Mouse (Mus musculus) hindbrain, embryonic 12.5 days (tissue): ENCODE results near the gene Sirt7. TPM values are rescaled to one million over a fixed set of nuclear protein-coding genes. Genes with fewer than 3 reads are reported as not detected.
A peak's percentile ranks its signal among the peaks of the same experiment; 100 is the strongest.

ENCODE experiments used
- ATAC-seq: fragments of 200-750 bp; cut with Nextera tagmentation; 2 replicates; pipeline ENCODE4 v1.8.0; 2017; ENCODE audit warnings: moderate TSS enrichment; ENCODE audit not compliant: low FRiP score
- H3K27ac ChIP-seq: fragments of 300-500 bp; sonication (generic); 2 replicates; pipeline ENCODE4 v1.5.1; 2016; ENCODE audit warnings: mild to moderate bottlenecking
- H3K27me3 ChIP-seq: fragments of 300-500 bp; sonication (generic); 2 replicates; pipeline ENCODE4 v1.6.1; 2016; ENCODE audit warnings: mild to moderate bottlenecking
- H3K36me3 ChIP-seq: fragments of 300-500 bp; sonication (generic); 2 replicates; pipeline ENCODE4 v1.6.1; 2016; ENCODE audit warnings: mild to moderate bottlenecking
- H3K4me1 ChIP-seq: fragments of 300-500 bp; sonication (generic); 2 replicates; pipeline ENCODE4 v1.6.1; 2016
- H3K4me2 ChIP-seq: fragments of 300-500 bp; sonication (generic); replicated peaks from 2 replicates; pipeline ENCODE4 v1.6.1; 2016; ENCODE audit warnings: mild to moderate bottlenecking
- H3K4me3 ChIP-seq: fragments of 300-500 bp; sonication (generic); 2 replicates; pipeline ENCODE4 v1.5.1; 2016; ENCODE audit warnings: mild to moderate bottlenecking
- H3K9ac ChIP-seq: fragments of 300-500 bp; sonication (generic); 2 replicates; pipeline ENCODE4 v1.6.1; 2016; ENCODE audit warnings: mild to moderate bottlenecking, moderate library complexity
- H3K9me3 ChIP-seq: fragments of 300-500 bp; sonication (generic); replicated peaks from 2 replicates; pipeline ENCODE4 v1.6.1; 2016; ENCODE audit warnings: mild to moderate bottlenecking
- WGBS: fragments of 180-500 bp; shearing (Covaris S2); methylation state at CpG from one replicate; pipeline ENCODE4 v1.1.7; 2016; 5-methylcytosine and 5-hydroxymethylcytosine counted together
- microRNA-seq: library from miRNA; unstranded; fragments of <30 nt; microRNA quantifications from one replicate; pipeline ENCODE4, GENCODE M21; 2017
- polyA plus RNA-seq: library from polyadenylated mRNA; unstranded; fragments of >200 nt; fragmentation: Nextera tagmentation; extraction: Ambion mirVana; gene quantifications from 2 replicates; pipeline ENCODE4 v1.2.1, GENCODE M21; 2016

Sirt7 gene
- polyA plus RNA-seq, 1 experiment from 2014 or later: 43.9 TPM

DNA sequence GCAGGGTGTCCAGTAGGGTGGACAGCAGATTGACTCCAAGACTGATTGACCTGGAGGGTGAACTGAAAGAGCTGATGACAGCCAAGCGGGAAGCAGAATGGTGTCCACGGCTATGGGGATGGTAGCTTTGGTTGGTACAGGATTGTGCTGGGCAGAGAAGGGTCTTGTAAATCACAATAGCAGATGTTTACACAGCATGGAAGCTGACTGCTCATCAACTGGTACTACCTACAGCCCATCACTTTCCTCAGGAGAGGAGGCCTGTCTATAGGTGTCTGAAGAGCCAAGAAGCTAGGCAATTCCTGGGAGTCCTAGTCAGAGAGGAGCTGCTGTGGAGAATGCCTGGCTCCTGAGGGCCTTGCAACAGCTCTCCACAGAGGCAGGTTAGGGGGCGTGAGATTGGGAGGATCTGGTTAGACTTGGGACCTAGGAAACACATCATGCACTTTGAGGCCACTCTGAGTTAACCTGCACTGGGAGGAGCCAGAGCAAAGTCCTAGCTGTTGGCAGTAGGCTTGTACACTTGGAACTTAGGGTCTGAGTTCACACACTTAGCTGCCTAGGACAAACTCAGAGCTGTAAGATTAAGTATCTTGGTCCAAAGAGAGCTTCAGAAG, 48.6 kb downstream of the Sirt7 start:
- Histone ChIP-seq H3K27ac (no peak overlapping the region; the same call in 1 of the 2 replicates), H3K4me3 (no peak overlapping the region), H3K9me3 (no peaks in the 10 kb centered on the region), H3K36me3 (peaks cover 27% of the 10 kb centered on the region), H3K4me1 (peaks cover 34% of the 10 kb centered on the region), H3K9ac (no peak overlapping the region), H3K4me2 (no peak overlapping the region), H3K27me3 (no peaks in the 10 kb centered on the region)
- ATAC-seq: no peak
- WGBS: 94% methylated on average over 3 of the region's 3 CpGs

DNA sequence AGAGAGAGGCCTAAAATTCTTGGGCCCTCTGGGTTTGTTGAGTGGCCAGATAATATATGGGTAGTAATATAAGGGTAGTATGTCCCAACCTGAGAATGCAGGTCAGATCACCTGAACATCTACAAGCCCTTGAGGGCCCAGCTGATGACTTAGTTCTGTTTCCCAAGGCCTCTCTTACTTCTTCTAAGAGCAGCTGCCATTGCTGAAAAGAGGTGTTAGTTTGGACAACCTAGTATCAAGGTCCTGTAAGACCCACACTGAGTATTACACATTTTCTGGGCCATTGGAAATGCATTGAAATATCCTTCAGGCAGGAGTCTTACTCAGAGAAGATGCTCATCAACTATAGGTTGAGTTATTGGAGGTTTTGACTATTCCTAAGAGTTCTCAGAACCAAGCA, 49.1 kb downstream of the Sirt7 start:
- Histone ChIP-seq H3K36me3 (peaks cover 32% of the 10 kb centered on the region), H3K4me2 (no peak overlapping the region), H3K27me3 (no peaks in the 10 kb centered on the region), H3K9me3 (no peaks in the 10 kb centered on the region), H3K9ac (no peak overlapping the region), H3K4me3 (no peak overlapping the region), H3K27ac (no peak overlapping the region), H3K4me1 (peaks cover 38% of the 10 kb centered on the region)
- no peak for ATAC-seq

DNA sequence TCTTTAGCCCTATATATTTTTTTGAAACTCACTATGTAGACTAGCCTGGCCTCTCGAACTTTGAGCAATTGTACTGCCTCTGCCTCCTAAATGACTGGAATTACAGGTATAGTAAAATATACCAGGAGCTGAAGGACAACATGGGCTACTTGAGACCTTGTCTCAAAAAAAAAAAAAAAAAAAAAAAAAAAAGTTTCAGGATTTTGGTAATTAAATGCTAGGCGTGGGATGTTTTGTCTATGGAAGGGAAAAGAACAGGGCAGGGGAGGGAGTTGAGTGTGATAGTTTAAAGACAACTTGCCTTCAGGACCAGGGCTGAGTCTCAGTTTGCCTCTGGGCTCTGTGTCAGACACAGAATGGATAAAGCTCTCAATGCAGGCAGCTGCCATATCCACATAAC, 50.0 kb downstream of the Sirt7 start:
- no peak for ATAC-seq
- WGBS: 89% methylated on average over 2 of the region's 2 CpGs
- no peak overlapping the region for H3K9ac ChIP-seq
- no peak overlapping the region for H3K4me3 ChIP-seq
- H3K27ac ChIP-seq: no peak overlapping the region
- H3K9me3 ChIP-seq: no peaks in the 10 kb centered on the region
- H3K4me2 ChIP-seq: peak overlapping the region; percentile 86; the same call in 1 of the 2 replicates
- H3K36me3 ChIP-seq: peaks cover 41% of the 10 kb centered on the region
- peaks cover 33% of the 10 kb centered on the region for H3K4me1 ChIP-seq
- no peaks in the 10 kb centered on the region for H3K27me3 ChIP-seq

DNA sequence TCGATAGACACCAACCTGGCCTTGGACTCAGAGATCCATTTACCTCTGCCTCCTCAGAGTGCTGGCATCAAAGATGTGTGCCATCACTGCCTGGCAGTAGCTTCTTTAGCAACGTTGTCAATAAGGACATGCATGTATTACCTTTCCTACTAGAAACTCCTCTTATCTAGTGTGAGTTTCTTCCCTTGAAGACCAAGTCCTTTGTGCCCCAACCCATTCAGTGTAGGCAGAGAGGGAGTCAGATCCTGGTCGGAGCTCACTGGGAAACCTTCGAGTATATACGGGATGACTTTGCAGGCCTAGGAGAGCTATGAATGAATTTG, 50.8 kb downstream of the Sirt7 start:
- no peaks in the 10 kb centered on the region for H3K9me3 ChIP-seq
- peak overlapping the region; percentile 85 for H3K9ac ChIP-seq
- ATAC-seq: no peak
- H3K36me3 ChIP-seq: peaks cover 42% of the 10 kb centered on the region
- no peaks in the 10 kb centered on the region for H3K27me3 ChIP-seq
- WGBS: 53% methylated on average over 5 of the region's 5 CpGs
- peak overlapping the region; percentile 86 for H3K4me2 ChIP-seq
- H3K27ac ChIP-seq: no peak overlapping the region
- H3K4me1 ChIP-seq: peaks cover 25% of the 10 kb centered on the region
- peak overlapping the region; percentile 69 for H3K4me3 ChIP-seq

DNA sequence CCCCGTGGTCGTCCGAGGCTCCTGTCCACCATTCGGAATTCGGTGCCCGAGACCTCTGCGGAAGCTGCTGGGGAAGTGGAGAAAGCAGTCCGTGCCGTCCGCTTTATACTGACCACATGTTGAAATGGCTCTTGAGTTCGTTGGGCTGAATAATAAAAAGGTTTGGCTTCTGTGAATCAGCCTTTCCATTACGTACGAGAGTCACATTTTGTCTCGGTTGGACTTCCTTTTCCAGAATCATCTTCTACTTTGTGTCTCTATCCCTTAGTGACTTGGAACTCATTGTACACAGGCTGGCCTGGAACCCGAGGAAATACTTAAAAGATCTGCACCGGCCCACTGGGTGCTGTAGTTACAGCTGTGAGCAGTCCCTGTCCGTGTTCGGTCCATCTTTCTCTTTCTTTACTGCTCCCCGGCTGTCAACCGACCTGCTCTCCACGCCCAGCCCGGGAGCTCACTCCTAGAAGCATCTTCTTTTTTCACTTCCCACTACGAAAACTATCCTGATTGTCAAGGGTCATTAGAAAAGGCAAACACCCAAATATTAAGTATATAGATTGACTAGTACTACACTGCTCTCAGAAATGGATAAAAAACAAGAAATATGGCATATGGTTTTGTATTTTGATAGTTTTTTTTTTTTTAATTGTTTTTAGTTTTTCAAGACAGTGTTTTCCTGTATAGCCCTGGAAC, 51.3 kb downstream of the Sirt7 start:
- no peaks in the 10 kb centered on the region for H3K27me3 ChIP-seq
- H3K4me1 ChIP-seq: peaks cover 21% of the 10 kb centered on the region
- WGBS: under 1% methylated on average over 23 of the region's 23 CpGs
- H3K27ac ChIP-seq: peak overlapping the region; percentile 95
- H3K9ac ChIP-seq: peak overlapping the region; percentile 85
- H3K4me3 ChIP-seq: peak overlapping the region; percentile 69
- H3K9me3 ChIP-seq: no peaks in the 10 kb centered on the region
- ATAC-seq: no peak; the same call in 1 of the 2 replicates
- H3K4me2 ChIP-seq: peak overlapping the region; percentile 86
- H3K36me3 ChIP-seq: peaks cover 38% of the 10 kb centered on the region

DNA sequence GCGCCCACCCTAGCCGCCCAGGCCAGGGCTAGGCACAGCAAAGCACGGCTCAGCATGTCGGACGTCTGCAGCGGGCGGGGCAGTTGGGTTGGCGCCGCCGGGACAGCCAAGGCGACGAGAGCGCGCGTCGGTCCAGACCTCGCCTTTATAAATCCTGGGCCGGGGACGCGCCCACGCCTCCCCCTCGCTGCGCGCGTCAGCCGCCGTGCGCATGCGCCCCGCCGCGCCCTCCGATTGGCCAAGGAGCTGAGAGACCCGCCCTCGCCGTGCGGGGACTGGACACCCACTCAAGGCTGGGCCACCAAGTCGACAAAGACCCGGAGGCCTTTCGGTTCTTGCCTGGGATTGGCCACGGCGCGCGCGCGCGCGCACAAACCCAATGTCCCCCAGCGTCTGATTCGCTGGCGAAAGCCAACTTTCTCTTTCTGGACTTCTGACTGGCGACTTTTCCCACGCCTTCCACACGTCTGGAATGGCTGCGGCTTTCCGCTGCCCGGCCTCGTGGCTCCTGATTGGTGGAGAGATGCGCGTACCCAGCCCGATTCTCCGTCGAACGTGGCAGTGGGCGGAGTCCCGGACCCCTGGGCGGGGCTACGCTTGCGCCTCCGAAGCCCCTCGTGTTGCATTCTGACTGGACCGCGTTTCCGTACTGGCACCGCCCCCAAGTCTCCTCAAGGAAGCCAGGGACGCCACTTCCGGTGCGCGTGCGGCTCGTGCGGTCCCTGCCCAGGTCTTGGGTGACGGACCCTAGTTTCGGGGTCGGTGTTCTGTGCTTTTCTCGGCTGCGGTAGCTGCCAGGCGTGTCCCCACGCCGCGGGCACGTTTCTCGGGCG, 52.1 kb downstream of the Sirt7 start, which contains the start of gene P4hb:
TSS of gene P4hb (minus strand) at position 502 of the 833 bp plus-strand sequence.
- Histone ChIP-seq H3K36me3 (peaks cover 38% of the 10 kb centered on the region), H3K4me2 (peak within 1 kb of the TSS; percentile 86), H3K9ac (peak within 1 kb of the TSS; percentile 87), H3K27me3 (no peaks in the 10 kb centered on the region), H3K4me1 (peaks cover 20% of the 10 kb centered on the region), H3K27ac (peak within 1 kb of the TSS; percentile 95), H3K9me3 (no peaks in the 10 kb centered on the region), H3K4me3 (peak within 1 kb of the TSS; percentile 69)
- ATAC-seq: peak; percentile 98
- WGBS: under 1% methylated on average over 92 of the region's 94 CpGs

DNA sequence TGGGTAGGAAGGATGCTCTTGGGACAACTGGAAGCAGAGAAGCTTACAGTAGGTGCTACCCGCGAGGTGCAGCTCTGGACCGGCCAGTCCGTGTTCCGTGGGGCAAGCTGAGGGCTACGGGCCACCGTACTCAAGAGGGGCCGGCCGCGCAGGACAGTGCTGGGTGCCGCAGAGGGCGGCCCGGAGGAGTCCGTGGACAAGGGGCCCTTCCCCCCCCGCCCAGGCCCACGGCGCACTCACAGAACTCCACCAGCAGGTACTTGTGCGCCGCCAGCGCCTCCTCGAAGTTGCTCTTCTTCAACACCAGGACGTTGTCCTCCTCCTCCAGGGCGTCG, 52.7 kb downstream of the Sirt7 start:
- Histone ChIP-seq H3K4me2 (peak overlapping the region; percentile 86), H3K4me1 (peaks cover 20% of the 10 kb centered on the region), H3K27me3 (no peaks in the 10 kb centered on the region), H3K27ac (peak overlapping the region; percentile 95), H3K4me3 (peak overlapping the region; percentile 69), H3K9me3 (no peaks in the 10 kb centered on the region), H3K9ac (peak overlapping the region; percentile 87), H3K36me3 (peaks cover 38% of the 10 kb centered on the region)
- ATAC-seq: peak; percentile 37
- WGBS: 0% methylated on average over 20 of the region's 24 CpGs

DNA sequence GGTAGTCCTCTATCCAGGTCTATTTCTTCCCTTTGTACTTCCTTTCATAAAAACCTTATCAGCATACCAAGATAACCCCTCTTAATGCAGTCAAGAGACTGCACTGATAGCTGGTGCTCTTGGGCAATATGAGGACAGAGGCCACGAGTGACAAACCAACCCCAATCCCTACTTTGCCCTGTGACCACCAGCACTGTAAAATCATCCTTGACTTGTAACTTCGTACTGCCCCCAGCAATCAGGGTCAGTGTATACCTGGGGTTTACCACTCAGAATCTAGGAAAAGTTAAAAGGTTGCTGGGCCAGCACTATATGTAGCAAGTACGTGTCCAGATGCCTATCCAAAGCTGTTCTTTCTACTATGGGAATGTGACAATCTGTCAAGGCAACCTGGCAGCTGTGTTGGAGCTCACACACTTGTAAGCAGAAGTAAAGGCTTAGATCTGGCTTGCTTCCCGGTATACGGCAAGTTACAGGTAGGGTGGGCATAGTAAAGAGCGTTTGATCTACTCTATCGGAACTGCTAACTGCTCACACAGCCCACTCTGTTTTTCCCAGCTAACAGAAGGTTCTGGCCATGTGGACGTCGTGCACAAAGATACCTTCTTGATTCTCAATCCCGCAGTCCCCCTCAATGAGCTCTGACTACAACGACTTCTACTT, 53.2 kb downstream of the Sirt7 start:
- H3K27me3 ChIP-seq: no peaks in the 10 kb centered on the region
- no peak for ATAC-seq
- WGBS: 15% methylated on average over 11 of the region's 11 CpGs
- H3K9me3 ChIP-seq: no peaks in the 10 kb centered on the region
- peak overlapping the region; percentile 95 for H3K27ac ChIP-seq
- H3K36me3 ChIP-seq: peaks cover 38% of the 10 kb centered on the region
- H3K4me1 ChIP-seq: peaks cover 22% of the 10 kb centered on the region
- peak overlapping the region; percentile 87 for H3K9ac ChIP-seq
- peak overlapping the region; percentile 86 for H3K4me2 ChIP-seq
- peak overlapping the region; percentile 69 for H3K4me3 ChIP-seq

DNA sequence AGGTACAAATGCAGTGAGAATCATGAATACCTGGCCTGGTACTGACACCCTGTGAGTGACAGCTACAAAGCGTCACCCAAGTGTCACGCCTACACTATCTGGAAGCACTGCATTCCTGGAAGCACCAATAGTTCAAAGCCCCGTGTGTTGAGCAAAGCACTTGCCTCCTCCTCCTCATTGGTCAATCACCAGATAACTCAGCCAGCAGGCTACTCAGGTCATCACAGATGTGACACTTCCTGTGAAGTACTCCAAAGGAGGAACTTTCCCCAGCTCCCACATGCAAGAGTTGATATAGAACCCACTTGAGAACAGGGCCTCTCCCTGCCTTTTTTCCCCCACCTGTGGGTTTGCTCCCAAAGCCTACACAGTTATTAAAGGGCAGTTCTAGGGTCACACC, 53.9 kb downstream of the Sirt7 start:
- ATAC-seq: no peak
- H3K27ac ChIP-seq: no peak overlapping the region
- H3K36me3 ChIP-seq: peaks cover 46% of the 10 kb centered on the region

More for the DNA sequence above, 53.9 kb downstream of the Sirt7 start:
- H3K9ac ChIP-seq: peak overlapping the region; percentile 87; the same call in 1 of the 2 replicates
- peaks cover 22% of the 10 kb centered on the region for H3K4me1 ChIP-seq
- H3K4me3 ChIP-seq: peak overlapping the region; percentile 69; the same call in 1 of the 2 replicates
- H3K4me2 ChIP-seq: peak overlapping the region; percentile 86
- no peaks in the 10 kb centered on the region for H3K9me3 ChIP-seq
- 89% methylated on average over 3 of the region's 3 CpGs for WGBS
- no peaks in the 10 kb centered on the region for H3K27me3 ChIP-seq

Small RNAs within 50 kb of the gene (microRNA-seq; reads per million reads assigned to microRNA genes)
- gene Mir6936: 3.8 reads per million, percentile 6 among the genes with 10 or more reads in this experiment

Other genes starting within 250 kb of the Sirt7 start
- gene Faap100, start 246.5 kb downstream of the Sirt7 start, polyA plus RNA-seq: 52.2 and 59.1 TPM in 2 replicates
- gene Nploc4, start 187.5 kb downstream of the Sirt7 start, polyA plus RNA-seq: 51.4 and 51.5 TPM in 2 replicates
- gene Tspan10, start 182.6 kb downstream of the Sirt7 start, polyA plus RNA-seq: not detected in 2 replicates
- gene Pde6g, start 171.7 kb downstream of the Sirt7 start, polyA plus RNA-seq: not detected in 2 replicates
- gene Oxld1, start 167.2 kb downstream of the Sirt7 start, polyA plus RNA-seq: 10.6 and 11.3 TPM in 2 replicates
- 33.8 and 35.5 TPM in 2 replicates for gene Ccdc137, start 167.1 kb downstream of the Sirt7 start, polyA plus RNA-seq
- 57.1 and 58.4 TPM in 2 replicates for gene Arl16, start 157.6 kb downstream of the Sirt7 start, polyA plus RNA-seq
- 104 and 108 TPM in 2 replicates for gene Mrpl12, start 140.6 kb downstream of the Sirt7 start, polyA plus RNA-seq
- gene Slc25a10, start 133.4 kb downstream of the Sirt7 start, polyA plus RNA-seq: 37.7 and 38.0 TPM in 2 replicates
- 0.47 and 0.54 TPM in 2 replicates for gene Gcgr, start 94.5 kb downstream of the Sirt7 start, polyA plus RNA-seq
- 210 and 219 TPM in 2 replicates for gene Mcrip1, start 75.5 kb downstream of the Sirt7 start, polyA plus RNA-seq
- gene Ppp1r27, start 74.1 kb downstream of the Sirt7 start, polyA plus RNA-seq: not detected in 2 replicates
- gene P4hb, start 52.0 kb downstream of the Sirt7 start, polyA plus RNA-seq: 473 and 486 TPM in 2 replicates
- gene Arhgdia, start 43.6 kb downstream of the Sirt7 start, polyA plus RNA-seq: 548 TPM in 2 replicates
- gene Alyref, start 26.9 kb downstream of the Sirt7 start, polyA plus RNA-seq: 539 and 588 TPM in 2 replicates
- 153 and 170 TPM in 2 replicates for gene Anapc11, start 26.8 kb downstream of the Sirt7 start, polyA plus RNA-seq
- 1.0 and 1.3 TPM in 2 replicates for gene Npb, start 16.8 kb downstream of the Sirt7 start, polyA plus RNA-seq
- gene Pcyt2, start 7.3 kb downstream of the Sirt7 start, polyA plus RNA-seq: 145 and 148 TPM in 2 replicates
- 40.1 TPM in 2 replicates for gene Mafg, start 8.4 kb upstream of the Sirt7 start, polyA plus RNA-seq
- gene Pycr1, start 18.5 kb upstream of the Sirt7 start, polyA plus RNA-seq: 28.5 and 28.8 TPM in 2 replicates
- 0.39 and 0.60 TPM in 2 replicates for gene Myadml2, start 22.9 kb upstream of the Sirt7 start, polyA plus RNA-seq
- gene Notum, start 35.9 kb upstream of the Sirt7 start, polyA plus RNA-seq: 1.7 and 3.0 TPM in 2 replicates
- 144 and 151 TPM in 2 replicates for gene Aspscr1, start 47.7 kb upstream of the Sirt7 start, polyA plus RNA-seq
- 106 and 113 TPM in 2 replicates for gene Cenpx, start 88.5 kb upstream of the Sirt7 start, polyA plus RNA-seq
- 75.3 and 78.8 TPM in 2 replicates for gene Lrrc45, start 88.7 kb upstream of the Sirt7 start, polyA plus RNA-seq
- 98.4 and 99.9 TPM in 2 replicates for gene Rac3, start 96.2 kb upstream of the Sirt7 start, polyA plus RNA-seq
- 11.6 and 12.2 TPM in 2 replicates for gene Dcxr, start 102.0 kb upstream of the Sirt7 start, polyA plus RNA-seq
- 1.6 and 2.6 TPM in 2 replicates for gene Cbr2, start 106.9 kb upstream of the Sirt7 start, polyA plus RNA-seq
- gene Hmga1b, start 137.6 kb upstream of the Sirt7 start, polyA plus RNA-seq: 3.0 and 4.0 TPM in 2 replicates
- gene Rfng, start 159.0 kb upstream of the Sirt7 start, polyA plus RNA-seq: 68.5 and 70.1 TPM in 2 replicates
- gene Gps1, start 159.0 kb upstream of the Sirt7 start, polyA plus RNA-seq: 223 and 232 TPM in 2 replicates
- gene Dus1l, start 171.2 kb upstream of the Sirt7 start, polyA plus RNA-seq: 54.5 and 60.0 TPM in 2 replicates
- gene Fasn, start 199.3 kb upstream of the Sirt7 start, polyA plus RNA-seq: 115 and 120 TPM in 2 replicates